Mouse (Mus musculus): Measurements from ENCODE around the gene Scd2. TPM values are rescaled to one million over a fixed set of nuclear protein-coding genes. Genes with fewer than 3 reads are reported as not detected.
"Not testable (repeated sequence)": the region's sequence is repeated elsewhere in the genome, so short reads cannot be mapped to it uniquely, and the experiment has no call there.

Scd2 gene
- total and polyA plus RNA-seq, 2 experiments from 2014 or later = 274 to 1,071 TPM

DNA sequence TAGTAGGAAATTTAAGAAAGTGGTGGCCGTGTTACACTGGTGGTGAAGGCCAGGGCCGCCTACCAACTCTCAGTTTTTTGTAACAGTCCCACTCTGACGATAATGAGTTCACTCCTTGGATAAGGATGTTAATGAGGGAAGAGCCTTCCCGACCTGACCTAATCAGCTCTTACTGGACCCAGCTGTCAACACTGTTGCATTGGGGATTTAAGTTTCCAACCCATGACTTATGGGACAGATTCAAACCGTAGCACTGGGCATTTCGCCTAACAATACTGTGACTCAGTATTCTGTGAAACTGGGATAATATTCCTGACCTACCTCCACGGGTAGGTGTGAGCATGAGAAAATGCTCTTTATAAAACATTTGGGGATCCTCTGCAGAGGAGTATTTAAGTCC is 12.7 kb downstream of the Scd2 start:
- Histone ChIP-seq H3K4me2 (ENCODE audit: low read depth, low read length) (no peak overlapping the region), H3K9me3 (ENCODE audit: low read length) (no peaks in the 10 kb centered on the region), H3K9ac (replicated peaks; ENCODE audit: low read length) (no peak overlapping the region), H3K27me3 (ENCODE audit: insufficient read depth, low read length) (no peaks in the 10 kb centered on the region), H3K27ac (no peak overlapping the region), H3K36me3 (ENCODE audit: insufficient read depth, low read length) (peaks cover 50% of the 10 kb centered on the region), H3K4me3 (ENCODE audit: low read length) (no peak overlapping the region), H3K4me1 (ENCODE audit: insufficient read depth, low read length) (no peaks in the 10 kb centered on the region)
- DNase-seq (ENCODE audit: low spot score) (no peak), ATAC-seq (no peak)
- no peak for TF ChIP-seq CTCF (IDR thresholded peaks at IDR 0.05; ENCODE audit: low read depth)
- 64% methylated on average over 7 of the region's 7 CpGs for WGBS

DNA sequence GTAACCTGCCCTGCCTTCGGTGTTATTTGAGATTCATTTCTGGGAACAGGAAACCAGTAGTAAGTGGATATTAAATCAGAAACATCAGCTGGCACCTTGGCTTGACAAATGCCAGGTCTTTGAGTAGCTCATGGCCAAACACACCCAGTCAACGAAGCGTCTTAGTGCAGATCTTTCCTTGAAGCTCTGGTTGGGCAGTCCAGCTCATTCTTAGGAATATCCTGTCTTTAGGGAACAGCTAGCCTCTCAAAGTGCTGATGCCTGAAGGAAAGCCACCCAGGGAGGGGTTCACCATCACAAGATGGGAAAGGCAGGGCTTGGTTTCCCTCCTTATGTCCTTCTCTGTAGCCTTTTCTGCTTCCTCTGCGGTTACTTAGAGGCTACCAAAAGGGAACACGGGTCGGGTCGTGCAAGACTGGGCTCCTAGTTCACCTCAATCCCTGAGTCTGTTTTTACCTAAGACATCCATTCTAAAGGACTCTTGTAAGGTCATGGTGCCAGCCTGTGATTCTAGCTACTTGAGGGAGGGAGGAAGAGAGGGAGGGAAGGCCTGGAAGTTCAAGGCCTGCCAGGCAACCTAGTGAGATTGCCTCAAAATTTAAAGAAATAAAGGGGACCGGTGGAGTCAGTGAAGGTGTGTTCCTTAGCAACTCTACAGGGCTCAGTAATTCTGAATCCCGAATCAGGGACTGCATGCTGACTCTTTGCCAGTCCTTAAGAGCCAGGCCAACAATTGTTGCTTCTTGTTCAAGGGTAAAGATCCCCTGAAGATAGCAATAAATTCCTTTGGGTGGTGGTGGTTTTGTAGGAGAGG is 13.8 kb downstream of the Scd2 start:
- Histone ChIP-seq H3K27ac (no peak overlapping the region), H3K4me3 (ENCODE audit: low read length) (no peak overlapping the region), H3K36me3 (ENCODE audit: insufficient read depth, low read length) (peaks cover 39% of the 10 kb centered on the region), H3K27me3 (ENCODE audit: insufficient read depth, low read length) (no peaks in the 10 kb centered on the region), H3K4me2 (ENCODE audit: low read depth, low read length) (no peak overlapping the region), H3K4me1 (ENCODE audit: insufficient read depth, low read length) (no peaks in the 10 kb centered on the region), H3K9ac (replicated peaks; ENCODE audit: low read length) (no peak overlapping the region), H3K9me3 (ENCODE audit: low read length) (no peaks in the 10 kb centered on the region)
- DNase-seq (ENCODE audit: low spot score) (no peak), ATAC-seq (no peak)
- 75% methylated on average over 9 of the region's 9 CpGs for WGBS
- no peak for TF ChIP-seq CTCF (IDR thresholded peaks at IDR 0.05; ENCODE audit: low read depth)

GRCm38 (mm10) chr19:44307915-44308470 is 14.5 kb downstream of the Scd2 start:
- 75% methylated on average over 6 of the region's 6 CpGs for WGBS
- TF ChIP-seq CTCF (IDR thresholded peaks at IDR 0.05; ENCODE audit: low read depth) = no peak

GRCm38 (mm10) chr19:44308611-44309246 is 15.3 kb downstream of the Scd2 start:
- H3K4me2 ChIP-seq (ENCODE audit: low read depth, low read length) = no peak overlapping the region
- H3K4me1 ChIP-seq (ENCODE audit: insufficient read depth, low read length) = no peaks in the 10 kb centered on the region
- H3K27ac ChIP-seq = no peak overlapping the region
- DNase-seq (ENCODE audit: low spot score) (no peak), ATAC-seq (no peak)
- no peak overlapping the region for H3K9ac ChIP-seq (replicated peaks; ENCODE audit: low read length)
- no peaks in the 10 kb centered on the region for H3K9me3 ChIP-seq (ENCODE audit: low read length)
- TF ChIP-seq CTCF (IDR thresholded peaks at IDR 0.05; ENCODE audit: low read depth) = no peak
- H3K27me3 ChIP-seq (ENCODE audit: insufficient read depth, low read length) = no peaks in the 10 kb centered on the region
- H3K36me3 ChIP-seq (ENCODE audit: insufficient read depth, low read length) = peaks cover 25% of the 10 kb centered on the region; the same call in 1 of the 2 replicates
- 84% methylated on average over 8 of the region's 8 CpGs for WGBS
- H3K4me3 ChIP-seq (ENCODE audit: low read length) = no peak overlapping the region

More at GRCm38 (mm10) chr19:44307915-44308470, 14.5 kb downstream of the Scd2 start:
- ATAC-seq = no peak
- DNase-seq (ENCODE audit: low spot score) = no peak
- Histone ChIP-seq H3K27me3 (ENCODE audit: insufficient read depth, low read length) (no peaks in the 10 kb centered on the region), H3K27ac (no peak overlapping the region), H3K9ac (replicated peaks; ENCODE audit: low read length) (no peak overlapping the region), H3K4me3 (ENCODE audit: low read length) (no peak overlapping the region), H3K4me2 (ENCODE audit: low read depth, low read length) (no peak overlapping the region), H3K9me3 (ENCODE audit: low read length) (no peaks in the 10 kb centered on the region), H3K4me1 (ENCODE audit: insufficient read depth, low read length) (no peaks in the 10 kb centered on the region), H3K36me3 (ENCODE audit: insufficient read depth, low read length) (peaks cover 32% of the 10 kb centered on the region)

DNA sequence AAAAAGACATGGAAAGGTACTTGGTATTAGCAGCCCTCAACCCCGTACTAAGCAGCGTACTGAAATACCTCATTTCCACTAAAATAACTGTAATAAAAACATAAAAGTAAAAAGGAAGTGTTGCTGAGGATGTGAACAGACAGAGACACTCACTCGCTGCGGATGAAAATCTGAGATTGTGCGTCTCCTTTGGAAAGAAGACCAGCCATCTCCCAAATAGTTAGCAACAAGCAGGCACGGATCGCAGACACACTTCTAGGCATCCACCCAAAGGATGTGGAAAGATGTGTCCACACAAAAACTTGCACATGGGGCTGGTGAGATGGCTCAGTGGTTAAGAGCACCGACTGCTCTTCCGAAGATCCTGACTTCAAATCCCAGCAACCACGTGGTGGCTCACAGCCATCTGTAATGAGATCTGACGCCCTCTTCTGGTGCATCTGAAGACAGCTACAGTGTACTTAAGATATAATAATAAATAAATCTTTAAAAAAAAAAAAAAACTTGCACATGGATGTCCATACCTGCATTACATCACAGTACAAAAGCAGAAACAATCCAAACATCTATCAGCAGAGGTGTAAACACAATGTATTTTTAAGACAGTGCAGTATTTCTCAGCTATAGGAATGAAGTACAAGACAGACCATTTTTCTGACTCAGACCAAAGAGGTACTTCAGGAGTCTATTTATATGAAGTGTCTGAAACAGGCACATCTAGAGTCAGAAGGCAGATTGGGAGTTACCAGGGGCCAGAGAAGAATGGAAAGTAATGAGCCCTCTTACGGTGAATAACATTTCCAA is 16.1 kb downstream of the Scd2 start:
- peak; percentile 36 for TF ChIP-seq CTCF (IDR thresholded peaks at IDR 0.05; ENCODE audit: low read depth)
- H3K4me3 ChIP-seq (ENCODE audit: low read length) = no peak overlapping the region
- H3K4me1 ChIP-seq (ENCODE audit: insufficient read depth, low read length) = peaks cover 3% of the 10 kb centered on the region; the same call in 1 of the 2 replicates
- H3K36me3 ChIP-seq (ENCODE audit: insufficient read depth, low read length) = peaks cover 18% of the 10 kb centered on the region; the same call in 1 of the 2 replicates
- no peaks in the 10 kb centered on the region for H3K27me3 ChIP-seq (ENCODE audit: insufficient read depth, low read length)
- no peak overlapping the region for H3K27ac ChIP-seq
- no peaks in the 10 kb centered on the region for H3K9me3 ChIP-seq (ENCODE audit: low read length)
- WGBS = 78% methylated on average over 12 of the region's 12 CpGs
- H3K9ac ChIP-seq (replicated peaks; ENCODE audit: low read length) = no peak overlapping the region
- DNase-seq (ENCODE audit: low spot score) (no peak), ATAC-seq (no peak)
- H3K4me2 ChIP-seq (ENCODE audit: low read depth, low read length) = no peak overlapping the region

- not testable (repeated sequence) for H3K27ac ChIP-seq; DNase-seq (ENCODE audit: low spot score); H3K9ac ChIP-seq (replicated peaks; ENCODE audit: low read length); H3K4me3 ChIP-seq (ENCODE audit: low read length); H3K4me2 ChIP-seq (ENCODE audit: low read depth, low read length); H3K9me3 ChIP-seq (ENCODE audit: low read length); ATAC-seq; H3K4me1 ChIP-seq (ENCODE audit: insufficient read depth, low read length); H3K27me3 ChIP-seq (ENCODE audit: insufficient read depth, low read length)
- 97% methylated on average over 1 of the region's 1 CpGs for WGBS
- H3K36me3 ChIP-seq (ENCODE audit: insufficient read depth, low read length) = peaks cover 12% of the 10 kb centered on the region; the same call in 1 of the 2 replicates
Observed at GRCm38 (mm10) chr19:44310155-44310575, 16.7 kb downstream of the Scd2 start.

Data from hindbrain, postnatal 0 days (tissue).